Mouse (Mus musculus): ENCODE measurements around the gene Plxna4.
A peak's percentile ranks its signal among the peaks of the same experiment; 100 is the strongest.

The Plxna4 gene

DNA sequence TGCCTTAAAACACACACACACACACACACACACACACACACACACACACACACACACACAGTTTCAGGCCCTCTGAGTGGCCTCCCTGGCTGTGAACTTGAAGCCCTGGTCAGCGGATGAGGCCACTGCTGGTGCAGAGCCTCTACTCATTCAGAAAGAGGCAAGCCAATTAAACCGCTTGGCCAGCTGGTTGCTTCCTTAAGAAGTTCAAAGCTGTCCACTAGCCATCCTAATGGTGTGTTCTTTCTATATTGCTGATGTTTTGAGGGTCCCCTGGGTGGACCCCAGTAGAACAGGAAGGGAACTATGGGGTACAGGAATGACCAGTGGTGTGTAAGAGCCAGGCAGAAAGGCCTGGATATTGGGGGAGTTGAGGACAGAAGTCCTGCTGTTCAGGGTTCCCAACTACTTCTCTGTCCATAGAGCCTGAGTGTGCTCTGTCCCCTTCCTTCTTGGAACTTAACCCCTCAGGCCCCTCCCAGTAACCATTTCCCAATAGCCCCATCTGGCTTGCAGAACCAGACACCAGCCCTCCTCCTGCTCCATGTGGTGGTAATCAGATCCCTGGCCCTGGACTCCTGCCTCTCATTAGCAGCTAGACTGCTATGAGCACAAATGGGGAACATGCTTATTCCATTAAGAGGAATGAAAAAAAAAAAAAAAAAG lies 408.5 kb downstream of the Plxna4 start:
- no peak for DNase-seq (ENCODE audit: low read depth, low spot score)

DNA sequence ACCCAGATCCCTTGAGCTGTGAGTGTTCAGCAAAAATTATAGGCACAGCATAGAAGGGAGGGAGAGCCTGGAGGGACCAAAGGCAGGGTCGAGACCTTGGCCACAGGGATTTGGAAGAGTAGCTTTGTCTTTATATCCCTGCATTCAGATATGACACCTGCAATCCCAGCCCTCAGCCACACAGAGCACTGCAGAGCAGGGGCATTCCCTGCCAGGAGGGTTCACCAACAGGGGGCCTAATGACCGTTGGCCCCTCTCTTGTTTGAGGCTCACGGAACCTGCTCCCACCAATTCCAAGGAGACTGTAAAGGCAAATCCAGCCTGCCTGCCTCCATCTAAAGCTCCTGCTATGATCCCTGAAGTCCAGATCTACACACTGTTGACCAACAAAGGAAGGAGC lies 410.1 kb downstream of the Plxna4 start:
- no peak for DNase-seq (ENCODE audit: low read depth, low spot score)

DNA sequence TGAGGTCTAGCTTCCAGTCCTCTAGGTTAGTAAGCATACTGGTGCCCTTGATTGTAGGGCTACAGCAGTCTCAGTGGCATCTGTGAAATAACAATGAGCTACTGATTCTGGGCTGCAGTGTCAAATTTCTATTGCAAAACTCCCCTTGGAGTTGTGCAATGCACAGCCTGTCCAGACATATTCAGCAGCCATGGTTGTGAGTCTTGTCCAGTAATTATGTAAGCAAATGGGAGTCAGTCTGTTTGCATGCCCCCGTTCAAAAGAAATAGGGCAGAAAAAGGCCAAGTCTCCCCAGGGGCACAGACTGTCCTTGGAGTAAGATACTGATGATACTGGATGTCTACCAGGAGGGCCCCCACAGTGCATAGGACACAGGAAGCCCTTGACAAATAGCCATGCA lies 420.3 kb downstream of the Plxna4 start:
- DNase-seq (ENCODE audit: low read depth, low spot score) = no peak

DNA sequence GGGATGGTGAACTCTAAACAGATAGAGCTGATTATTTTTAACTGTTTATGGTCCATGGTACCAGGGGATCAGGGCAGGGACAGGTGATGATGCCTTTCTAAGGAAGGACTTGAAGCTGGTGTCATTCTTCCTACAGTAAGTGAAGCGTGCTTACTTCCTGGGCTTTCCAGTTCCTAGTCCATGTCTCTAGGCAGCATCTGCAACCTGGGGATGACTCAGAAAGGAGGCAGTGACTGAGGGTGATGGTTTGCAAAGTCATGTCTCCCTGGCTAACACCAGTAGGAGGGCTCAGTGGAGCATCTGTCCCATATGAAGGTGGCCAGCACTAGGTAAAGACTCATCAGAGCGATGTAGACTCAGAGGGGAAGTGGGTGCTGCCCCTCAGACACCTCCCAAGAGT lies 427.6 kb downstream of the Plxna4 start:
- DNase-seq (ENCODE audit: low read depth, low spot score) = no peak

DNA sequence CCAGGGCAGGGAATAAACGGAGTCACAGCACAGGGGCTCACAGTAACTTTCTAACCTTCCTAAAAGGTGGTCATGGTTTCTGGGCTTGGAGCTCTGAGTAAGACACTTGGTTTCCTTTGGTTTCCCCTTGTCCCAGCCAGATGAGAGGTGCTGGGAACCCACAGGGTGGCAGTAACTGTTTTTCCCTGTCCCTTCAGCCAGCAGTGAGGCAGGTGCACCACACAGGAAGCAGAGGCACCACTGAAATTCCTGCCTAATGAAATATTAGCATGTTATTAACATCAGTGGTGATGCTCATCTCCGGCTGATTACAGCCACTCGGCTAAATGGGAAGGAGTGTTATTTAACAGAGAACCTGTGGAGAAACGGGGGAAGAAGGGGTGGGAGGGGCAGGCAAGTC lies 428.1 kb downstream of the Plxna4 start:
- DNase-seq (ENCODE audit: low read depth, low spot score) = no peak

DNA sequence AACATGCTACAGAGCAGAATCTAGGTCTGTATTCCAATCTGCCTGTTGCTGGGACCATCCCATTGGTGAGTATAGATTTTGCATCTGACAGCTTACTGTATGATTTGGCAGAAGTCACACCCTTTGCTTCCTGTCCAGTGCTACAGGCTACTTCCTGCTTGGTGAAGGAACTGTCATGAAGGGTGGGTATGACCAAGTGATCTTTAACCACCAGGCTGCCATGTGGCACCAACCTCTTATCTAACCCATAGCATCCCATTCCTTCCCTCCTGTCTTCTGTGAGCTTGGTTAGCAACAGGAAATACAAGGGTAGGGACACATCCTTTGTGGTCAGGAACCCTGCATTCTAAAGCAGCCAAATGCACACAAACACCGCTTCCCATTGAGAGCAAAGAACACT lies 429.6 kb downstream of the Plxna4 start:
- DNase-seq (ENCODE audit: low read depth, low spot score) = no peak

DNA sequence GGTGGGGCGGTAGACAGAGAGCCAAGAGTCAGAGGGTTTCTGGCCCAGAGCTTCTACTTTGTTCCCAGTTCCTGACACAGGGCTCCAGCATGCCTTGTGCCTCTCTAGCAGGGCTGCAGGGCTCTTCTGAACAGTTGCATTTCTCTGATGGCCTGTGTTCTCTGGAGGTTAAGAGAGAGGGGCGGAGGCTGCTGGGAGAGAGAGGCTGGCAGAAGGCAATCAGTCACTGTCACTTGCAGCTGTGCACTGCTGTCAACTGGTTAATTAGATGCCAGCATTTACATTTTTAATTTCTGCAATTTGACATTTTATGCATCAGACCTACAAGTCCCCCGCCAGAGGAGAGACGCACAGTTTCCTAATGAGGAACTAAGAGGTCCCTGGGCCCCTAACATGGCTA lies 434.8 kb downstream of the Plxna4 start:
- no peak for DNase-seq (ENCODE audit: low read depth, low spot score)

DNA sequence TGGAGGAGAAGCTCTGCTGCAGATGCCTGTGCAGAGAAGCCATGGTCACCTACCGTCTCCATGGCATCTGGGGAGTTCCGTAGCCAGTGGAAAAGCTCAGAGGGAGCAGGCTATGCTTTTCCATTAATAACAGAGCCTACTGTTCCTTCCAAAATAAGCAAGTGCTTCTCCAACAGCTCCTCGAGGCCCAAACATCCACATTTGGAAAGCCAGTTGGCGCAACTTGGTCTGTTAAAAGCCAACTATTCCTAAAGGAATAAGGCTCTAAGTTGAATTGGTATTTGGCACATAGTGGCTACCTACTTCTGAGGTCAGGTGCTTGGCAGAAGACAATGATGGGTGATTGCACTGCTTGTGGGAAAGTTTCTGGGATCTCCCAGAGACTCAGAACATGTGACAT lies 437.2 kb downstream of the Plxna4 start:
- no peak for DNase-seq (ENCODE audit: low read depth, low spot score)

DNA sequence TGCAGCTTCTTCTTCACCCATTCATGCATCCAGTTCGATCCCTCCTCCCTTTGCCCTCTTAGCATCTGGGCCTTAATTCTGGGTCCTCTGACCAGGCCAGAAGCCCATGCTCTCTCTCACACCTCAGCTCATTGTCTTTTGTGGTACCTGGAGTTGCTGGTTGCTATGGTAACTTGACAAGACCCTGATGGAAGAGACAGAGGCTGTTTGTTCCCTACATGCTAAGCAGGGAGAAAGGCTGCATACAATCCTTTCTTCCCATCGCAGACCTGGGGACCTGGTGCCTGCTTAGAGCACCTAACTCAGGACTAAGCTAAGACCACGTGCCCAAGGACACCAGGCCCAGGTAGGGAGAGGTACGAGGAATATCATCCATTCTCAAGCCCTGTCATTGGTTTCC lies 443.2 kb downstream of the Plxna4 start:
- peak; percentile 15 for DNase-seq (ENCODE audit: low read depth, low spot score)

DNA sequence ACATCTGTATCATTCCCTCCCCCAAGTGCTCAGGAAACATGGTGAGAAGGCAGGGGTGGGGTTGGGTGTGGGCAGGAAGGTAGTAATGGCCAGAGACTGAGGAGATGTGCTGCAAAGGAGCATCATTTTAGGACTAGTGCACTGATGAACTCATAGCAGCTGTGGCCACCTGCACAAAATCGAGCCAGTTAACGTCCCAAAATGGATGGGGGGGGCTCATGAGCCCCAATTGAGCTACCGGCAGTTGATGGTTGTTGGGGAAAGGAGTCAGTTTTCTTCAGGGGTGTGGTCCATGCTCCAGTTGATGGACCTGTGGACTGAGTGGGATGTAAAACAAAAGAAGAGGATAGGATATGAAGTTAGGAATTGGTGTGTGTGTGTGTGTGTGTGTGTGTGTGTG lies 448.5 kb downstream of the Plxna4 start:
- no peak for DNase-seq (ENCODE audit: low read depth, low spot score)

DNA sequence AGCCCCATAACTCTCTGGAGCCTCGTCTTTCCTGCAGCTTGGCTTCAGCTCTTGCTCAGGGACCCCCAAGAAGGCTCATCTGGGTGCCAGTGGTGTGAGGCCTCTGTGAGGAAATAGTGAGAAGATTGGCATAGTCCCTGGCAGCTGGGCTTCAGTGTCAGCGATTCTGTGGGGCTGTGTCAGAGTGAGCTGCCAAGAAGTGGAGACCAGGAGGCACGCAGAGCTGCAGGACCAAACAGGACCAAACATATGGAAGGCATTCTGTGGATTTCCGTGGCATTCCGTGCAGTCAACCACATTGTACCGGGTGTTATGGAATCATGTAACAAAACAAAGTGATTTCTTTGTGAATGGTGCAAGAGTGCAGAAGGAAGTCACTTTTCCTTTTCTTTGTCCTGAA lies 461.1 kb downstream of the Plxna4 start:
- no peak for DNase-seq (ENCODE audit: low read depth, low spot score)

DNA sequence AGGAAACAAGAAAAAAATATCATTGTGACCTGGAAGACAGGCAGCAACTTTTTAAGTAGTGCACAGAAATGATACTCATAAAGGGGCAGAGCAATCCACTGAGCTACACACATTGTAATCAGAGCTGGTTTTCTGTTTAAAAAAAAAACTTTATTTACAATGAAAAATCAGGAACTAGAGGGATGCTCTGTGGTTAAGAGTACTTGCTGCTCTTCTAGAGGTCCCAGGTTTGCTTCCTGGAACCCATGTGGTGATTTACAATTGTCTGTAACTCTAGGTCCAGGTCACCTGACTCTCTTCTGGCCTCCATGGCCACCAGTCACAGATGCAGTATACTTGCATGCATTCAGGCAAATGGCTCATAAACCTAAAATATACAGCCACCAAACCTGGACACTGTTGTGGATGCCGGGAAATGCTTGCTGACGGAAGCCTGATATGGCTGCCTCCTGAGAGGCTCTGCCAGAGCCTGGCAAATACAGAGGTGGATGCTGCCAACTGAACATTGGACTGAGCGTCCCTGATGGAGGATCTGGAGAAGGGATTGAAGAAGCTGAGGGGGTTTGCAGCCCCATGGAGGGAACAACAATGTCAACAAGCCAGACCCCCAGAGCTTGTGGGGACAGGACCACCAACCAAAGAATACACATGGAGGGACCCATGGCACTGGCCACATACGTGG lies 465.3 kb downstream of the Plxna4 start:
- no peak for DNase-seq (ENCODE audit: low read depth, low spot score)

DNA sequence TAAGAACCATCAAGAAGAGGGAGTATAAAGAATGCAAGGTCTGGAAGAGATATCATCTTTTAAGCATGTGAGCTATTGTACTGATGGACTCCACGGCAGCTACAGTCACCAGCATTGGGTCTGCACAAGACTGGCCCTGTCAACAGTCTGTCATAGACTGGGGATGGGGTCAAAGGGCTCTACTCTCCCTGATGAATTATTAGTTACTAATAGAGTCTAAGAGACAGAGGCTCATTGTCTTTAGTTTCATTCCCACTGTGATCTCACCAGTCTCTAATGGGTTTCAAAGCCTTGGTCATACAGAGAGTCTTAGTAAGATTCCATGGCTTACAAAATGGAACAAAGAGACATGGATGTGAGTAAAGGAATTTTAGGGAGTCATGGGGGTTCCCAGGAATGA lies 467.1 kb downstream of the Plxna4 start:
- DNase-seq (ENCODE audit: low read depth, low spot score) = no peak

DNA sequence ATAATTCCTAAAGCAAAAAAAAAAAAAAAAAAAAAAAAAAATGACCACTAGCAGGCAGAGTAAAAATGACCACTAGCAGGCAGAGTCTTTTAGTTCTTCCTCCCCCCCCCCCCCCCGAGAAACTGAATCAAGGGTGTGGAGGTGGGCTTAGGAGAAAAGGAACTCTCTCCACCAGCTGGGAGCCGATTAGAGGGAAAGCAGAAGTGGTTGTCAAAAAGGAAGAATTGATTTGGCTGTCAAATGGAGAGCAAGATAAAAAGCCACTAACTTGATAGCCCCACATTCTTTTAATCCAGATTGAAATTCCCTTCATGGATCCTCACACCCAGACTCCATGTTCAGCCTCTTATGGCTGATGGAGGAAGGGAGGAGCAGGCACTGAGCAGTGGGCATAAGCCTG lies 478.8 kb downstream of the Plxna4 start:
- no peak for DNase-seq (ENCODE audit: low read depth, low spot score)

DNA sequence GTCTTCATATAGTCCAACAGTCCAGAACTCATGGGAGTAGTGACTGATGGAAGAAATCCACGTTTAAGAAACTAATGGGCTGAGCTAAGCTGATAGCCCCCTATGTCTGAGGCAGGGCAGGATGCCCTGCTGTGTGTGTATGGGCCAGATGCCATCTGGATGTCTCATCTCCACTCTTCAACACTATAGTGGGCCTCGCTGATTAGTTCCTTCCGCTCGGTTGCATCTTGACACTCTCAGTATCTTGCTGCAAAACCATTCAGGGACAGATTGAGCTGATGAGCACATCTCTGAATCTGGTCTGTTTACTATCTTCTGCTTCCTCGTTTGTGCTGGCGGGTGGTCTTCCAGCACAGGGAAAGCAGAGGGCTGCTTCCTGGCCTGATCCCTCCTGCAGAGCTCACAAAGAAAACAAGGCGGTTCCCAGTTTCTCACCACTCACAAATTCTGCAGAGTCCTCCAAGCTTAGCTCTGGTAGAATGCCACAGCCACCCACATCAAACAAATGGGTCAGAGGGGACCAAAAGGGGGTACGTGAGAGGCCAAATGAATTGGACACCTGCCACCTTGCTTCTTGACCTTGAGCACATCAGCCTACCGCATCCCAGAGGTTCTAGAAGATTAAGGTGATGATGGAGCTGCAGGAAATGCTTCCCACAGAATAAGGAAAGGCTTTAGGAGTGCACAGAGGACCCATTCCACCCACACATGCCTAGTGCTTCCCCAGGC lies 482.3 kb downstream of the Plxna4 start:
- peak; percentile 18 for DNase-seq (ENCODE audit: low read depth, low spot score)
